Mouse (Mus musculus) gastrocnemius, postnatal 4 days (tissue): ENCODE data around the gene Trhr2. TPM values are rescaled to one million over a fixed set of nuclear protein-coding genes. Genes with fewer than 3 reads are reported as not detected.

Experiments
- DNase-seq, 2 experiments: peaks; one replicate each; pipeline ENCODE4 v3.0.0; 2021 to 2022; ENCODE audit warnings: low spot score in 2 of 2, mixed read lengths in 2 of 2
- long read RNA-seq, 2 experiments: library from polyadenylated mRNA; stranded (forward); transcript quantifications; one replicate each; pipeline ENCODE4 v2.0.0; 2021
- total RNA-seq, 2 experiments: library from RNA; stranded (reverse); gene quantifications; 2 replicates each; pipeline ENCODE4 v1.2.3; 2021

Trhr2 gene
- total RNA-seq: not detected
- long read RNA-seq, experiment 1: 0 reads
- long read RNA-seq, experiment 2: 0 reads

GRCm38 (mm10) chr8:122360696-122361416 is at the start of gene Trhr2:
TSS of gene Trhr2 (minus strand) at chr8:122360746.
- DNase-seq: no peak

GRCm38 (mm10) chr8:122407678-122408077 is 47.1 kb upstream of the Trhr2 start:
- no peak for DNase-seq

- no peak for DNase-seq
These were observed 44.7 kb upstream of the Trhr2 start for GRCm38 (mm10) chr8:122405146-122405805.

- no peak for DNase-seq
These were observed 37.6 kb upstream of the Trhr2 start for GRCm38 (mm10) chr8:122398186-122398585.

GRCm38 (mm10) chr8:122395291-122395690 is 34.7 kb upstream of the Trhr2 start:
- no peak for DNase-seq

GRCm38 (mm10) chr8:122393717-122394116 is 33.2 kb upstream of the Trhr2 start:
- DNase-seq: no peak

- DNase-seq: no peak
These were observed 30.2 kb upstream of the Trhr2 start for GRCm38 (mm10) chr8:122390758-122391157.

- DNase-seq: no peak
These were observed 28.8 kb upstream of the Trhr2 start for GRCm38 (mm10) chr8:122389357-122389756.

GRCm38 (mm10) chr8:122383039-122383438 is 22.5 kb upstream of the Trhr2 start:
- no peak for DNase-seq

- peak; percentile 99 to 100 for DNase-seq
These were observed 16.1 kb upstream of the Trhr2 start, which contains the start of gene Zc3h18 for GRCm38 (mm10) chr8:122376365-122377231. TSS of gene Zc3h18 (plus strand) at chr8:122376609.

GRCm38 (mm10) chr8:122375751-122376364 is 15.3 kb upstream of the Trhr2 start:
- no peak for DNase-seq

- DNase-seq: no peak
These were observed 14.8 kb upstream of the Trhr2 start for GRCm38 (mm10) chr8:122375320-122375719.

- DNase-seq: no peak
These were observed 11.2 kb upstream of the Trhr2 start for GRCm38 (mm10) chr8:122371706-122372105.

GRCm38 (mm10) chr8:122369665-122370064 is 9.1 kb upstream of the Trhr2 start:
- DNase-seq: peak in 1 of 2 experiments; percentile 80

- DNase-seq: no peak
These were observed 7.9 kb upstream of the Trhr2 start for GRCm38 (mm10) chr8:122368494-122368893.

GRCm38 (mm10) chr8:122362967-122363366 is 2.4 kb upstream of the Trhr2 start:
- DNase-seq: no peak

GRCm38 (mm10) chr8:122362271-122362670 is 1.7 kb upstream of the Trhr2 start:
- no peak for DNase-seq

GRCm38 (mm10) chr8:122359111-122359775 is 1.3 kb downstream of the Trhr2 start:
- no peak for DNase-seq

- DNase-seq: no peak
These were observed 2.9 kb downstream of the Trhr2 start for GRCm38 (mm10) chr8:122357641-122358040.

- no peak for DNase-seq
These were observed 3.3 kb downstream of the Trhr2 start for GRCm38 (mm10) chr8:122357202-122357601.
